Mouse (Mus musculus) forebrain, embryonic 11.5 days (tissue): ENCODE data around the gene Gm13539. TPM values are rescaled to one million over a fixed set of nuclear protein-coding genes. Genes with fewer than 3 reads are reported as not detected.

ENCODE experiments used
- ATAC-seq: fragments of 200-750 bp; cut with Nextera tagmentation; replicated peaks from 2 replicates; pipeline ENCODE4 v1.8.0; 2017; ENCODE audit warnings: moderate TSS enrichment; ENCODE audit not compliant: low FRiP score
- DNase-seq: peaks from one replicate; pipeline ENCODE4 v3.0.0-alpha.2; 2017; ENCODE audit warnings: low spot score
- H3K27ac ChIP-seq: fragments of 300-500 bp; sonication (generic); 2 replicates; pipeline ENCODE4 v1.5.1; 2014; ENCODE audit warnings: low read depth, low read length
- H3K27me3 ChIP-seq: fragments of 300-500 bp; sonication (generic); 2 replicates; pipeline ENCODE4 v1.6.1; 2014; ENCODE audit warnings: mild to moderate bottlenecking, low read length, mixed read lengths; ENCODE audit not compliant: control insufficient read depth, insufficient read depth
- H3K36me3 ChIP-seq: fragments of 300-500 bp; sonication (generic); 2 replicates; pipeline ENCODE4 v1.6.1; 2014; ENCODE audit warnings: mild to moderate bottlenecking, low read length, moderate library complexity, mixed read lengths; ENCODE audit not compliant: control insufficient read depth, insufficient read depth
- H3K4me1 ChIP-seq: fragments of 300-500 bp; sonication (generic); replicated peaks from 2 replicates; pipeline ENCODE4 v1.6.1; 2014; ENCODE audit warnings: low read length, mixed read lengths; ENCODE audit not compliant: control insufficient read depth, insufficient read depth
- H3K4me2 ChIP-seq: fragments of 300-500 bp; sonication (generic); 2 replicates; pipeline ENCODE4 v1.6.1; 2014; ENCODE audit warnings: low read depth, mild to moderate bottlenecking, low read length, moderate library complexity, mixed read lengths; ENCODE audit not compliant: severe bottlenecking
- H3K4me3 ChIP-seq: fragments of 300-500 bp; sonication (generic); 2 replicates; pipeline ENCODE4 v1.5.1; 2014; ENCODE audit warnings: low read depth, low read length
- H3K9ac ChIP-seq: fragments of 300-500 bp; sonication (generic); 2 replicates; pipeline ENCODE4 v1.6.1; 2014; ENCODE audit warnings: low read length
- H3K9me3 ChIP-seq: fragments of 300-500 bp; sonication (generic); 2 replicates; pipeline ENCODE4 v1.6.1; 2016; ENCODE audit warnings: low read length, mixed read lengths; ENCODE audit not compliant: control insufficient read depth
- WGBS: fragments of 180-500 bp; shearing (Covaris S2); extraction: QIAGEN DNeasy Blood & Tissue Kit; methylation state at CpG from one replicate; pipeline ENCODE4 v1.1.7; 2014; 5-methylcytosine and 5-hydroxymethylcytosine counted together
- polyA plus RNA-seq: library from polyadenylated mRNA; unstranded; fragments of >200 nt; fragmentation: Nextera tagmentation; extraction: Ambion mirVana; gene quantifications from 2 replicates; pipeline ENCODE4 v1.2.1, GENCODE M21; 2014

Gm13539 gene
- polyA plus RNA-seq, 1 experiment from 2014 or later = not detected

GRCm38 (mm10) chr2:25774640-25775039 lies 7.4 kb upstream of the Gm13539 start:
- Histone ChIP-seq H3K9me3 (no peaks in the 10 kb centered on the region), H3K9ac (no peak overlapping the region), H3K27ac (no peak overlapping the region), H3K4me3 (no peak overlapping the region), H3K4me2 (no peak overlapping the region), H3K27me3 (no peaks in the 10 kb centered on the region), H3K4me1 (no peaks in the 10 kb centered on the region), H3K36me3 (no peaks in the 10 kb centered on the region)
- DNase-seq (no peak), ATAC-seq (no peak)
- WGBS = 81% methylated on average over 2 of the region's 2 CpGs

GRCm38 (mm10) chr2:25775991-25776390 lies 6.1 kb upstream of the Gm13539 start:
- ATAC-seq (no peak), DNase-seq (no peak)
- WGBS = 62% methylated on average over 3 of the region's 3 CpGs
- no peaks in the 10 kb centered on the region for H3K4me1 ChIP-seq
- no peak overlapping the region for H3K4me2 ChIP-seq
- no peak overlapping the region for H3K4me3 ChIP-seq
- H3K27ac ChIP-seq = no peak overlapping the region
- H3K9me3 ChIP-seq = no peaks in the 10 kb centered on the region
- no peak overlapping the region for H3K9ac ChIP-seq
- no peaks in the 10 kb centered on the region for H3K36me3 ChIP-seq
- H3K27me3 ChIP-seq = no peaks in the 10 kb centered on the region

- Histone ChIP-seq H3K27ac (no peak within 1 kb of the TSS), H3K27me3 (no peaks in the 10 kb centered on the region), H3K9ac (no peak within 1 kb of the TSS), H3K36me3 (no peaks in the 10 kb centered on the region), H3K4me3 (no peak within 1 kb of the TSS), H3K9me3 (no peaks in the 10 kb centered on the region), H3K4me1 (no peaks in the 10 kb centered on the region), H3K4me2 (no peak within 1 kb of the TSS)
- ATAC-seq (no peak), DNase-seq (no peak)
- 96% methylated on average over 1 of the region's 1 CpGs for WGBS
These were observed 5.3 kb upstream of the Gm13539 start, which contains the start of gene Lcn11 for GRCm38 (mm10) chr2:25776717-25777116. TSS of gene Lcn11 (plus strand) at chr2:25777017.

- Histone ChIP-seq H3K36me3 (no peaks in the 10 kb centered on the region), H3K4me3 (no peak overlapping the region), H3K27ac (no peak overlapping the region), H3K9ac (no peak overlapping the region), H3K4me2 (no peak overlapping the region), H3K9me3 (no peaks in the 10 kb centered on the region), H3K27me3 (no peaks in the 10 kb centered on the region), H3K4me1 (no peaks in the 10 kb centered on the region)
- DNase-seq (no peak), ATAC-seq (no peak)
- WGBS = 91% methylated on average over 9 of the region's 9 CpGs
These were observed 3.0 kb upstream of the Gm13539 start for GRCm38 (mm10) chr2:25779076-25779475.

- H3K27me3 ChIP-seq = no peaks in the 10 kb centered on the region
- 72% methylated on average over 4 of the region's 4 CpGs for WGBS
These were observed 1.1 kb upstream of the Gm13539 start for GRCm38 (mm10) chr2:25780921-25781320.

GRCm38 (mm10) chr2:25785573-25786322 lies 3.7 kb downstream of the Gm13539 start:
- Histone ChIP-seq H3K27me3 (no peaks in the 10 kb centered on the region), H3K9ac (no peak overlapping the region), H3K9me3 (no peaks in the 10 kb centered on the region), H3K36me3 (no peaks in the 10 kb centered on the region), H3K4me3 (no peak overlapping the region), H3K4me1 (no peaks in the 10 kb centered on the region), H3K4me2 (no peak overlapping the region), H3K27ac (no peak overlapping the region)
- DNase-seq (no peak), ATAC-seq (no peak)
- 83% methylated on average over 5 of the region's 5 CpGs for WGBS

More at GRCm38 (mm10) chr2:25780921-25781320, 1.1 kb upstream of the Gm13539 start:
- Histone ChIP-seq H3K9me3 (no peaks in the 10 kb centered on the region), H3K9ac (no peak overlapping the region), H3K27ac (no peak overlapping the region), H3K4me1 (no peaks in the 10 kb centered on the region), H3K4me3 (no peak overlapping the region), H3K4me2 (no peak overlapping the region), H3K36me3 (no peaks in the 10 kb centered on the region)
- no peak for DNase-seq
- no peak for ATAC-seq

GRCm38 (mm10) chr2:25789092-25789491 lies 7.0 kb downstream of the Gm13539 start:
- H3K4me2 ChIP-seq = no peak overlapping the region
- no peak overlapping the region for H3K4me3 ChIP-seq
- no peaks in the 10 kb centered on the region for H3K4me1 ChIP-seq
- no peak for DNase-seq
- no peaks in the 10 kb centered on the region for H3K27me3 ChIP-seq
- WGBS = 91% methylated on average over 3 of the region's 3 CpGs
- ATAC-seq = no peak
- no peak overlapping the region for H3K27ac ChIP-seq
- no peaks in the 10 kb centered on the region for H3K9me3 ChIP-seq
- no peak overlapping the region for H3K9ac ChIP-seq
- no peaks in the 10 kb centered on the region for H3K36me3 ChIP-seq

GRCm38 (mm10) chr2:25797635-25798034 lies 15.6 kb downstream of the Gm13539 start:
- Histone ChIP-seq H3K4me3 (no peak overlapping the region), H3K36me3 (no peaks in the 10 kb centered on the region), H3K9ac (no peak overlapping the region), H3K9me3 (no peaks in the 10 kb centered on the region), H3K4me1 (no peaks in the 10 kb centered on the region; the same call in 1 of the 2 replicates), H3K4me2 (no peak overlapping the region), H3K27ac (no peak overlapping the region), H3K27me3 (no peaks in the 10 kb centered on the region)
- DNase-seq = no peak
- ATAC-seq = no peak
- 63% methylated on average over 2 of the region's 2 CpGs for WGBS

GRCm38 (mm10) chr2:25798065-25798464 lies 16.0 kb downstream of the Gm13539 start:
- no peaks in the 10 kb centered on the region; the same call in 1 of the 2 replicates for H3K4me1 ChIP-seq
- WGBS = 63% methylated on average over 5 of the region's 5 CpGs
- H3K9ac ChIP-seq = no peak overlapping the region
- H3K4me2 ChIP-seq = no peak overlapping the region
- H3K9me3 ChIP-seq = no peaks in the 10 kb centered on the region
- H3K27me3 ChIP-seq = no peaks in the 10 kb centered on the region
- no peak overlapping the region for H3K27ac ChIP-seq
- DNase-seq (no peak), ATAC-seq (no peak)
- H3K4me3 ChIP-seq = no peak overlapping the region
- no peaks in the 10 kb centered on the region for H3K36me3 ChIP-seq
